Mouse (Mus musculus) stomach, embryonic 14.5 days (tissue): ENCODE results near the gene Olfr987. TPM values are rescaled to one million over a fixed set of nuclear protein-coding genes. Genes with fewer than 3 reads are reported as not detected.
"Not testable (repeated sequence)": the region's sequence is repeated elsewhere in the genome, so short reads cannot be mapped to it uniquely, and the experiment has no call there.

Experiments used
- ATAC-seq: fragments of 200-750 bp; cut with Nextera tagmentation; 2 replicates; pipeline ENCODE4 v1.8.0; 2017; ENCODE audit warnings: low read depth, moderate TSS enrichment; ENCODE audit not compliant: insufficient number of reproducible peaks, insufficient read depth, low FRiP score
- H3K27ac ChIP-seq: fragments of 300-500 bp; sonication (generic); 2 replicates; pipeline ENCODE4 v1.5.1; 2014; ENCODE audit warnings: mild to moderate bottlenecking, low read length, moderate library complexity, mixed read lengths
- H3K27me3 ChIP-seq: fragments of 300-500 bp; sonication (generic); 2 replicates; pipeline ENCODE4 v1.6.1; 2014; ENCODE audit warnings: low read length, control low read depth, mixed read lengths; ENCODE audit not compliant: control insufficient read depth, insufficient read depth
- H3K36me3 ChIP-seq: fragments of 300-500 bp; sonication (generic); 2 replicates; pipeline ENCODE4 v1.6.1; 2014; ENCODE audit warnings: mild to moderate bottlenecking, control low read depth, low read length, moderate library complexity, mixed read lengths; ENCODE audit not compliant: control insufficient read depth, insufficient read depth
- H3K4me1 ChIP-seq: fragments of 300-500 bp; sonication (generic); 2 replicates; pipeline ENCODE4 v1.6.1; 2014; ENCODE audit warnings: low read length, control low read depth, mixed read lengths; ENCODE audit not compliant: control insufficient read depth, insufficient read depth
- H3K4me2 ChIP-seq: fragments of 300-500 bp; sonication (generic); replicated peaks from 2 replicates; pipeline ENCODE4 v1.6.1; 2014; ENCODE audit warnings: low read depth, low read length, control low read depth
- H3K4me3 ChIP-seq: fragments of 300-500 bp; sonication (generic); 2 replicates; pipeline ENCODE4 v1.5.1; 2014; ENCODE audit warnings: low read depth, low read length, control low read depth
- H3K9ac ChIP-seq: fragments of 300-500 bp; sonication (generic); replicated peaks from 2 replicates; pipeline ENCODE4 v1.6.1; 2014; ENCODE audit warnings: low read depth, mild to moderate bottlenecking, control low read depth, low read length, moderate library complexity, mixed read lengths
- H3K9me3 ChIP-seq: fragments of 300-500 bp; sonication (generic); 2 replicates; pipeline ENCODE4 v1.6.1; 2016; ENCODE audit warnings: low read depth, low read length, control low read depth; ENCODE audit not compliant: control insufficient read depth
- WGBS: fragments of 180-500 bp; shearing (Covaris S2); extraction: QIAGEN DNeasy Blood & Tissue Kit; methylation state at CpG from one replicate; pipeline ENCODE4 v1.1.7; 2014; 5-methylcytosine and 5-hydroxymethylcytosine counted together
- polyA plus RNA-seq: library from polyadenylated mRNA; unstranded; fragments of >200 nt; fragmentation: Nextera tagmentation; extraction: Ambion mirVana; gene quantifications from 2 replicates; pipeline ENCODE4 v1.2.1, GENCODE M21; 2014

Gene Olfr987
- polyA plus RNA-seq = not detected in 2 replicates

DNA sequence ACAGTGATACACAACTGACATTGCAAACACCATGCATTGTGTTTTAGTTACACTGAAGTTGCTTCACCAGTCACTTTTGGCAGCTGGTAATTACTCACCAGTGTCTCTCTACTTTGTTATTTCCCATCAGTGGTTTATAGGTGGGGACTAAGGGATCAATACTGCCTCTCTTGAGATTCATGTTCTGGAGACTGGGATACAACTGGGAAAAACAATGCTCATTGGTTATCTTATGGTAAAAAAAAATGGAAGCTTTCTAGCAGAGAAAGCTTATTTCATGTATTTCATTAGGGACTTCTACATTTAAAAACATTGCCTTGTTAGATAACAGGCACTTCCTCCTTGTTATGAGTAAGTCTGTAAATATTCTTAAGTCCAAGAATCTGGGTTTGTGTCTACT is at the start of gene Olfr987:
TSS of gene Olfr987 (minus strand) at position 101 of the 400 bp plus-strand sequence.
- not testable (repeated sequence) for H3K4me3 ChIP-seq, H3K27ac ChIP-seq, H3K9me3 ChIP-seq, H3K9ac ChIP-seq, H3K36me3 ChIP-seq, H3K4me1 ChIP-seq, ATAC-seq, H3K4me2 ChIP-seq, H3K27me3 ChIP-seq

DNA sequence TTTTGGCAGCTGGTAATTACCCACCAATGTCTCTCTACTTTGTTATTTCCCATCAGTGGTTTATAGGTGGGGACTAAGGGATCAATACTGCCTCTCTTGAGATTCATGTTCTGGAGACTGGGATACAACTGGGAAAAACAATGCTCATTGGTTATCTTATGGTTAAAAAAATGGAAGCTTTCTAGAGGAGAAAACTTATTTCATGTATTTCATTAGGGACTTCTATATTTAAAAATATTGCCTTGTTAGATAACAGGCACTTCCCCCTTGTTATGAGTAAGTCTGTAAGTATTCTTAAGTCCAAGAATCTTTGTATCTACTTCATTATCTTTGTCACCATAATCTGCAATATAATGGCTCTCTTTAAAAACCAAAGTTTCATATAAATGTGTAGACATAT is 24.0 kb upstream of the Olfr987 start, which contains the start of gene Olfr988:
TSS of gene Olfr988 (minus strand) at position 101 of the 400 bp plus-strand sequence.
- not testable (repeated sequence) for H3K27me3 ChIP-seq, H3K4me2 ChIP-seq, H3K9ac ChIP-seq, H3K36me3 ChIP-seq, H3K27ac ChIP-seq, H3K9me3 ChIP-seq, H3K4me1 ChIP-seq, H3K4me3 ChIP-seq, ATAC-seq

DNA sequence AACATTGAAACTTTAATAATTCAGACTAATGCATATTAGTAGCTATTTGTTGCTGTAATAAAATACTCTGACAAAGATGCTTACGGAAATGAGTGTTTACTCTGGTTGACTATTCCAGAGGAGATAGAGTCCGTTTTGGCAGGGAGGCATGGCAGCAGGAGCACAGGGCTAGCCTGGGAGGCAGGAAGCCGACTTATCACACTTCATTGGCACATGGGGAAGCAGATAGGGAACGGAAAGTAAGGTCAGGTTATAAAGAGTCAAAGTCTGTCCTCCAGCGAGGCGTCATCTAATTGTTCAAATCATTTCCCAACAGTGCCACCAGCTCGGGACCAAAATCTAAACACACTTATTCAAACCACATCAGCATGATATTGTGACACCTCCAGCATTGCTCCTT is 857 bp upstream of the Olfr987 start:
- Histone ChIP-seq H3K36me3 (no peaks in the 10 kb centered on the region), H3K4me2 (no peak overlapping the region), H3K4me1 (no peaks in the 10 kb centered on the region), H3K27ac (no peak overlapping the region), H3K9ac (no peak overlapping the region), H3K9me3 (no peaks in the 10 kb centered on the region), H3K4me3 (no peak overlapping the region), H3K27me3 (no peaks in the 10 kb centered on the region)
- WGBS = 66% methylated on average over 7 of the region's 7 CpGs
- ATAC-seq = no peak

DNA sequence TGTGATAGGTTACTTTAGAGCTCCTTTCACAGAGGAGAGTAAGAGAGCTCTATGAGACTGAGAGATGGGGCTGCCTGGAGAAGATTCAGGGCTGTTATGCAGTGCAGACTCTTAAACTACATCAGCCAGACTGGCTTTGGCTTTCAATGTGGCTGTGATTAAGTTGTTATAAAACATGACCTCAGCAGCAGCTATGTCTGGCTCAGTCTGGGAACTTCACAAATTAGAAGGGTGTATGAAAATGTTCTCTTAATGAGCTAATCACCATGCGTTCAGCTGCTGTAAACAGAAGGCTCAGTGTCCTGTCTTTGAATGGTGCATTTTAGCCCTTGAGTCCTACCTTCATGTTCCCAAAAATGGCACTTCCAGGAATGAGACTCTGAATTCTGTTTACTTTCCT is 20.0 kb downstream of the Olfr987 start:
- Histone ChIP-seq H3K9ac (no peak overlapping the region), H3K36me3 (no peaks in the 10 kb centered on the region), H3K4me2 (no peak overlapping the region), H3K27ac (no peak overlapping the region), H3K4me1 (no peaks in the 10 kb centered on the region), H3K4me3 (no peak overlapping the region), H3K27me3 (no peaks in the 10 kb centered on the region), H3K9me3 (no peaks in the 10 kb centered on the region)
- ATAC-seq = peak; percentile 56; the same call in 1 of the 2 replicates
- 70% methylated on average over 1 of the region's 1 CpGs for WGBS

DNA sequence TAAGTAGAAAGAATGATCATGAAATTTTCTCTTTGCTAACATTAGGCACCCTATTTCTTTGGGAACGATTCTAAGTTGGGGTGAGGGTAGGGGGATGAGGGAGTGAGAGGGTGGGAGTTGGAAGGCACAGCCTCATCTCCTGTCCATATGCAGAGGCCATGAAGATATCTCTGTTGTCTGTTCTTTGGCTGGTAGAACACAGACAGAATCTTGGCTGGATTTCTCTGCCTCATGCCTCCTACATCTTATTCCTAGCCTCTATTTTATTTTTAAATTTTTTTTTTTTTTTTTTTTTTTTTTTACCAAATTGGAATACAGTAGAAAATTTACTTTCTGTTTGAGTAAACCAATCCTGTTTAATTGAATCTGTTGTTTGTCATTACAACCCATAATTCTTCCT is 53.7 kb downstream of the Olfr987 start:
- Histone ChIP-seq H3K9ac (no peak overlapping the region), H3K27ac (no peak overlapping the region), H3K27me3 (no peaks in the 10 kb centered on the region), H3K4me3 (no peak overlapping the region), H3K36me3 (no peaks in the 10 kb centered on the region), H3K4me1 (peaks cover 5% of the 10 kb centered on the region; the same call in 1 of the 2 replicates), H3K9me3 (no peaks in the 10 kb centered on the region), H3K4me2 (no peak overlapping the region)
- ATAC-seq = no peak
- WGBS = 73% methylated on average over 1 of the region's 1 CpGs

DNA sequence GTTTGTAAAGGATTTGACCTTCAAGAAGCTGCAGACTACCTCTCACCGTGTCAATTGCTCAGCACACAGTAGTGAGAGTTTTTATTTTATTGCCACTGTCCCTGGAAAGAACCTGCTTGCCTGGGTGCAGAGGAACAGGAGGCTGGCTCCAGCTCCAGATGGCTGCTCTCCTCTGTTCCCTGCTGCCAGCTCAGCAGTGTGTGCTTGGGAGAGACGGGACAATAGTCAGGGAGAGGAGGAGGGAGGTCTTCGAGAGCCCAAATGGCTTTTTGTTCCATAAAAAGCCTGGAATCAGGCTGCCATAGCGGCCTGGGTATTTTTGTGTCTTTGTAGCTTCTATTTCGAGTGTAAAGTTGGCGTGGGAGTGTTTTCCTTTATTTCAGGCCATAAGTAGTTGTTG is 54.5 kb downstream of the Olfr987 start:
- H3K4me2 ChIP-seq = no peak overlapping the region
- H3K4me1 ChIP-seq = peaks cover 5% of the 10 kb centered on the region; the same call in 1 of the 2 replicates
- H3K36me3 ChIP-seq = no peaks in the 10 kb centered on the region
- WGBS = 32% methylated on average over 6 of the region's 6 CpGs
- no peak overlapping the region for H3K9ac ChIP-seq
- no peak; the same call in 1 of the 2 replicates for ATAC-seq
- H3K9me3 ChIP-seq = no peaks in the 10 kb centered on the region
- H3K27ac ChIP-seq = peak overlapping the region; percentile 49; the same call in 1 of the 2 replicates
- H3K4me3 ChIP-seq = no peak overlapping the region
- H3K27me3 ChIP-seq = no peaks in the 10 kb centered on the region

DNA sequence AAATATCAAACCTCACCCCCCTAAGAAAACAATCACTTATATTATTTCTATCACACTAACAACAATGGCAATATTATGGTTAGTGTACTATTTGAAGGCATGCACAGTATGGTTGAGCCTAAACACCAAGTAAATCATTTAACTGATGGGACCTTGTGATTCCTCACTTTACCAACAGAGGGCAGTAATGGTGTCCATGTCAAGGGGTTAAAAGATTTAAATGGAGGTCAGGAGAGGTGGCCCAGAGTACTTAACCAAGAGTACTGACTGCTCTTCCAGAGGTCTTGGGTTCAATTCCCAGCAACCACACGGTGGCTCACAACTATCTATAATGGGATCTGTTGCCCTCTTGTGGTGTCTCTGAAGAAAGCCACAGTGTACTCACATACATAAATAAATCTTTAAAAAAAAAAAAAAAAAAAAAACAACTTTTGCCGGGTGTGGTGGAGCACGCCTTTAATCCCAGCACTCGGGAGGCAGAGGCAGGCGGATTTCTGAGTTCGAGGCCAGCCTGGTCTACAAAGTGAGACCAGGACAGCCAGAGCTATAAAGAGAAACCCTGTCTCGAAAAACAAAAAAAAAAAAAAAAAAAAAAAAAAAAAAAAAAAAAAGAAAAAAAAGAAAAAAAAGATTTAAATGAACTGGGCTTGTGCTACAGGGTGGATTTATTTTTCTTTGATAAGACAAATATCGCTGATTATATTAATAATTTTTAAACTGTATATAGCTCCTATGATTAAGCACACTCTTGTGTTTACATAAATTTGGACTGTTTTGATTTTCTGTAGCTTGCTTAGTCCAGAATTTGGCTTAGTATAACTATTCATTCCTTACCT is 55.3 kb downstream of the Olfr987 start:
- 82% methylated on average over 8 of the region's 8 CpGs for WGBS
- no peak overlapping the region for H3K9ac ChIP-seq
- H3K9me3 ChIP-seq = no peaks in the 10 kb centered on the region
- no peak overlapping the region for H3K4me3 ChIP-seq
- ATAC-seq = no peak
- no peak overlapping the region for H3K4me2 ChIP-seq
- H3K36me3 ChIP-seq = no peaks in the 10 kb centered on the region
- H3K4me1 ChIP-seq = peaks cover 5% of the 10 kb centered on the region; the same call in 1 of the 2 replicates
- H3K27ac ChIP-seq = no peak overlapping the region
- no peaks in the 10 kb centered on the region for H3K27me3 ChIP-seq

DNA sequence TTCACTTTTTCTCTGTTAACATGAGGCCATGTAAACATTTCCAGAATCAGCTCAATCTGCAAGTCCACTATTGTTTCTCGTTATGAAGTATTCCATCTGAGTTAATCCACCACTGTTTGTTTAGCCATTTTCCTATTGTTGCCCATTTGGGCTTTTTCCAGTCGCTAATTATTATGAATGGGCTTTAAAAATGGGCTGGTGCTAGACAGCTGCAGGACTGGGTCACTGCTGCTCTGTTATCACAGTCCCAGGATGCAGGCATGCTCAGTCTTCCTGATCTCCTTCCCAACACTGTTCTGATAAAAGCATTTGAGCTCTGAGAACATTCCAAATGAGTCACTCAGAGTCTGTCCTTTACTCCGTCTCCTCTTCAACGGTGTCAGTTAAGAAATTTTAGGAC is 58.1 kb downstream of the Olfr987 start:
- Histone ChIP-seq H3K4me3 (no peak overlapping the region), H3K27ac (no peak overlapping the region), H3K4me1 (peaks cover 5% of the 10 kb centered on the region; the same call in 1 of the 2 replicates), H3K9ac (no peak overlapping the region), H3K9me3 (no peaks in the 10 kb centered on the region), H3K27me3 (no peaks in the 10 kb centered on the region), H3K36me3 (no peaks in the 10 kb centered on the region), H3K4me2 (no peak overlapping the region)
- 0 out of 2 replicates have a peak, but pooled peaks have one; percentile 28 for ATAC-seq
- 56% methylated on average over 4 of the region's 4 CpGs for WGBS
